Mouse (Mus musculus) CD4-positive, CD25-positive, alpha-beta regulatory T cell, adult 4 months (primary cell): ENCODE data around the gene Wdr5. TPM values are rescaled to one million over a fixed set of nuclear protein-coding genes. Genes with fewer than 3 reads are reported as not detected.

Source experiments
- ATAC-seq: one replicate; pipeline ENCODE4 v1.8.0; 2017
- polyA plus RNA-seq, 2 experiments: library from polyadenylated mRNA; unstranded; fragments of 100-300 nt; shearing (Covaris generic); gene quantifications; one replicate each; pipeline ENCODE4 v1.2.1; 2017

Wdr5 gene
- polyA plus RNA-seq, result 10 to 100 TPM; 15.6 to 17.1 TPM

DNA sequence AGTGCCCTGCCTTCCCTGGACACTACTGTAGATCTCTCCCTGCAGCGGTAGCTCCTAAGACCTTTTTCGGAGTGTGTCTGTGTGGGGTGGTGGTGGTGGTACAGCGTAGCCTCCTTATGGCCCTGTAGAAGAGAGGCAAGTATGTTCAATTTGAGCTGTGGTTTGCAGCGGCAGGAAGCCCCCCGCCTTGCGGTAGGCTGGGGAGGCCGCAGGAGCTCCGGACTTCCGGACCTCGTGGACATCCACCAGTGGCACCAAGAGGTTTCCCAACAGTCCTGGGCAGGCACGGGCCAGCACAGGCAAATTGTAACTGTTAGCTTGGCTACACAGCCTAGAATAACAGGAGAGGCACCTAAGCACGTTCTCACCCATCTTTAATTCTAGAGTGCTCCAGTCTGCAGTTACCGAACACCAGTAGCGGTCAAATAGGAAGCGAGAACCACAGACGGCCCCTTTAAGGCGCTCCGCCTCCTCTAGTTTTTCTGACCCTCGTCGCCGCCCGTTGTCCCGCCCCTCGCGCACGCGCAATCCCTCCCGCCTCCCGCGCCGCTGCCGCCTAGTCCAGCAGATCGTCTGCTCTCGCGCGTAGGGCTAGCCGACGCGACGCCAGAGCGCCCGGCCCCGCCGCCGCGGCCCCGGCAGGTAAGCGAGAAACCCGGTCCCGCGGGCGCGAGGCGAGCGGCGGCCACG lies at the start of gene Wdr5:
TSS of gene Wdr5 (plus strand) at position 519 of the 690 bp plus-strand sequence.
- ATAC-seq, result peak; percentile 93

DNA sequence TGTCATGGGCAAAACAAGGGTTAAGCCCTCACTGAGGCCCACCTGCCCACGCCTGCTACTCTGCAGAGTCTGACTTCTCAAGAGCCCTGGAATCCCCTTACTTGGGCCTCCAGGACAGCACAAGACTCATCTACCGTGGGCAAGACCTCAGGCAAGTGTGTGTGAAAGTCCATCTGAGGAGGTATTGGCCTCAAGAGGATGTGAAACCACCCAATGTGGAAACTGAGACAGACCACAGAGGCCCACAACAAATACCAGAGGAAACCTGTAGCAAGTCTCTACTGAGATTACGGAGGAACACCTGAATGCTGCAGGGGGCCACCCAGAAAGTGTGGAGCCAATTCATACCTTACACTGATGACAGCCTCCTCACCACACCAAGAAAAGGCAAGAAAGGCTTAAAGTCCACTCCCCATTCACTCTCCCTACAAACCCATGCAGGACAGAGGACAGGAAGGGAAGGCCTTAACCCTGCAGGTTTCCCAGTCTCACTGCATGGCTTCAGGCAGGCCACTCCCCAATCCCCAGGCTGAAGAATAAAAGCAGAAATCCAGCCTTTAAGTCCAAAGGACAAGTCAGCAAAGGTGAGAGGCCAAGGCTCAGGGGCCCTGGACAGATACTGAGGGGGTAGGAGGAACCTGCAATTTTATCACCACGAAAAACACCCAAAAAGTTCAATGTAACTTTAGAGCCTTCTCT lies 45.5 kb upstream of the Wdr5 start:
- no peak for ATAC-seq

DNA sequence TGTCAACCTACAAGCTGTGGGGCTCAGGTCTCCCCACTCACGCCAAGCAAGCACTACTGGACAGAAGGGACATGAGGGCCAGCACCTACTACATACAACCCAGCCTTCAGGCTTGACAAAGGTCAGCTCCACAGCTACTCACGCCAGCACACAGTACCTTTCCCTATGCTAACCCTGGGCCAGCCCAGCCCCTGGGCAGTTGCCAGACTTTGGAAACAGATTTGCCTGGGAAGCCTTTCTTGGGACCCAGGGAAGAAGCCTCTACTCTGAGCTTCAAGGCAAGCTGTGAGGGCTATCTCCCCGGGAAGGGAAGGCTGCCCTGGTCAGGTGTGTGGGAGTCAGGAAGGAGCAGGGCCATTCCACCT lies 45.0 kb upstream of the Wdr5 start:
- ATAC-seq, result no peak

DNA sequence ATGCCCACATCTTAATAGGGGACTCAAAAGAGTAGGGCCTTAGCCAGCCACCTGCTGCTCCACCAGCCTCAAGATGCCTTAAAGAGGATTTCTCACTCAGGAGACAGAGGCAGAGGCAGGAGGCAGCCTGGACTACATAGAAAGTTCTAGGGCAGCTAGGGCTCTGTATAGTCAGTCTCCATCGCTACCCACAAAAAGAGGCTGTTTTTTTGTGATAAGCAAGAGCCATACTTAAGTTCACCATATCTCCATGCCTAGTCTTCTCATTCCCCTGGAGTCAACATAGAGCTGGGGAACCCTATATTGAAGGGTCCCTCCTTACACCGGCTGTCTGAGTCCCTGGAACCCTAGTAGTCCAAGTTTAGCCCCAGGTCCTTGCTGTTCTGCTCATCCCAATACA lies 44.4 kb upstream of the Wdr5 start:
- no peak for ATAC-seq

DNA sequence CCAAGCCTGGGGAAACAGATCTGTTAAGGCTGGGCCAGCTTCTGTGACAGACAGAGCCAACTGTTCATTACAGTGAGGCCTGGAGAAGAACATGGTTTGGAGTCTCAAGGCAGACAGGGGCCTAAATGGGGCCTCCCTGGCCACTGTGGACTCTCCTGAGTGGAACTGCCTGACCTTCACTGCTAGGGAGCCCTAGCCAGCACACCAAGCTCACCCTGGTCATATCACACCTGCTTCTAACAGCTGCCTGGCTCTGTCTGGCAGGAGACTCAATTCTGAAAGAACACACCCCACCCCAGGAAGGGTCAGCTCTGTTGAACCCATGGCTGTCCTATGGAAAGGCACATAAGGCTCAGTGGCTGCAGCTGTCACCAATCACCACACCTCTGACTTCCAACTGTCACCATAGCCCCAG lies 43.8 kb upstream of the Wdr5 start:
- ATAC-seq, result no peak

DNA sequence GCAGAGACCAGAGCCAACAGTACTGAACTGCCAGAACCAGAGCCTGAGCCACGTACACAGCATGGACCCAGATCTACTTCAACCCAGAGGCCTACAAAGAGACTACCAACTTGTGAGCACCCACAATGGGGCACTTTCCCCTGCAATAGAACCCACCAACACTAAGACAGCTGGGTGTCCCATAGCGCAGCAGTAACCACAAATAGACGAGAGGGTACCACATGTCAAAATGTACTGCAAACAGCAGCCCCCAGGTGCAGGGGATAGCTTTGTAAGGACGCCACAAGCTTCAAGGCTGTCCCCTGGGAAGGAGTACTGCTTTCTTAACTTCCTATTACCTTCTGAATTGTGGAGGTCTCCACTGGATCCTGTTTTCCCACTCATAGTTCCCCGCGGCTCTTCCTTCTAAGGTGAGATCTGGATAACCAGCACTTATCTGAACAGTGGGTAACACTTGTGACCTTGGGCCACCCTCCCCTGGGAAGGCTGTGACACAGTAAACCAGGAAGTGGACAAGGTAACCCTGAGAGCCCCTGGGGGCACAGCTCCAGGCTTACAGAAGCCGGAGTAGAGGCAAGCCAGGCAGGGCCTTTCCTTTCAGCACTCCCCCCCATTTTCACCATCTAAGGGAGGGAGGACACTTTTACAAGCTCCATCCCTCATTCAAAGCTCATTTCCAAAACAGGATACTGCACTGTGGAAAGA lies 41.7 kb upstream of the Wdr5 start:
- no peak for ATAC-seq

DNA sequence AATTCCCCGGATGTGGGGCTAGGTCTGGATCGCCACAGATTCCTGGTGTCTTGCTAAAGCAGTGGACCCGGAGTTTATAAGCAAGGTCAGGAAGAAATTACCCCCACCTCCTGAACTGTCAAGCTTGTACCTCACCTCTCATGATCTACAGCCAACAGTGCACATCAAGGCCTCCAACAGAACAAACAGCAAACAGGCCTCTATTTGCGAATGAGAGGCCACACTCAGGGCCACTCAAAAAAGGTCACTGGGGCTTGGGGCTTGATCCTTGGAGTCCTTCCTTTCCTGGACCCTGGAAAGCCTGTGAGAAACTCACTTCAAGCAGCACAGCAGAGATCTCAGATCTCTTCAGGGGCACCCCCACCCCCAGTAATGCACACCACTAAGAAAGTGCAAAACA lies 41.0 kb upstream of the Wdr5 start:
- ATAC-seq, result no peak

DNA sequence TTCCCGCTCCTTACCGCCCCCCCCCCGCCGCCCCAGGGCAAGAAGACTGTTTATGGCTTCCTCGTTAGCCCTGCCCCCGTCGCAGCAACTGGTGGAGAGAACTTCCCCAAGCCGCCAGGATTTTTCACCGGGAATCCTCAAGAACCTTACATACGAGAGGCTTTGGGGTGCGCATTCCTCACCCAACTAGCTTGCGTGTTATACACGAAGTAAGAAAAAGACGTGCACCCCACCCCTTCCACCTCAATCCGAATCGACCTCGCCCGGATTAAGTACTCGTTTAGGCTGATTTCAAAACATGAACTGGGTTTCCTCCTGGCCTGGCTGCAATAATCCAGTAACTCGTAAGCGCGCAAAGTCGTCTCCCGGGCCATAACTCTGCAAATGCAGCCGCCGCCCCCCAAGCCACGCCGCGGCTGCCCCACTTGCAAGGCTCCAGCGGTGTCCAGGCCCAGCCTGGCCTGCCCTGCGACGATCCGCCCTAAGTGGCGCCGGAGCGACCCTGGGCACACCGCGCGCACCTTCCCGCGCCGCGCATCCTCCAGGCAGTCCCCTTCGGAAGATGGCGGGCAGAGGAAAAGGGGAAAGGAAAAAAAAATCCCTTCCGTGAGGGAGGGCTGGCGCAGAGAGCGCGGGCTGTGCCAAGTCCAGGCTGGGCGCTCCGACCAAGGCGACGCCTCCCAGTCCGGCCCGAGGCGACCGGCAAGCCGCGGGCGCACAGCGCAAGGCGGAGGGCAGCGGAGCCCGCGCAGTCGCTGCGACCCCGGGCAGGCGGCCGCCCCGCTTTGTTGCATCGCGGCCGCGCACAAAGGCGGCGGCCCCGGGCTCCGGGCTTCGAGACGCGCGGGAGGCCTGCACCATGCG lies 40.1 kb upstream of the Wdr5 start:
- ATAC-seq, result peak; percentile 15

DNA sequence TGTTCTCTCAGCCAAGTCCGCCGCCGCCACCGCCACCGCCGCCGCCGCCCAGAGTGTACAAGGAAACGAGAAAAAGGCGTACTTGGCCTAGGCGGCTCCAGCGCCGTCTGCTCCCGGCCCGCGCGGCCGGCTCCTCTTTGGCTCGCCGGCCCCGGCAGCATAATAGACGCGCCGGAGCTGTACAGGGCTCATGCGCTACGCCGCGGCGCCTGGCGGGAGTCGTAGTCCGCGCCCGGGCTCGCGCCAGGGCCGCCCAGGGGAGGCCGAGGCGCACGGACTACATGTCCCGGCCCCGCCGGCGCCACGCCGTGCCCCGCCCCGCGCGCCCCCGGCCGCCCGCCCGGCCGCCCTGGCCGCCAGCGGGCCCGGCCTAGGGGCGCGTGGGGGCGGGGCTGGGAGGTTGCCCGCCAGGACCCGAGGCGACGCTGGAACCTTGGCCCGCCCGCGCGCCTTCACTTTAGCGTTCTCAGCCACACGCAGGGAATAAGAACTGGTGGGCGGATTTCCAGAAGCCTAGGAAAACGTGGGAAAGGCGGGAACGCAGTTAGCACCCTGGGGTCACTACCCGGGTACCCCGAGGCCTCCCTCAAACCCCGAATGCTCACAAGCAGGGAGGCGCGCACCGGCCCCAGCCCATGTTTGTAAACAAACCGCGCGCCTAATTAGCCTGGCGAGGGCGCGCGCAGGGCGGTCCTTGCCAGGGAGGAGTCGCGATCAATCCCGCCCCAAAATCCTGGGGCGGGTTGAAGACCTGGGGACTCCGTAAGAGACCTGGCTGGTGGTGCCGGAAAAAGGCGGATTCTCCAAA lies 39.3 kb upstream of the Wdr5 start:
- peak; percentile 89 for ATAC-seq

DNA sequence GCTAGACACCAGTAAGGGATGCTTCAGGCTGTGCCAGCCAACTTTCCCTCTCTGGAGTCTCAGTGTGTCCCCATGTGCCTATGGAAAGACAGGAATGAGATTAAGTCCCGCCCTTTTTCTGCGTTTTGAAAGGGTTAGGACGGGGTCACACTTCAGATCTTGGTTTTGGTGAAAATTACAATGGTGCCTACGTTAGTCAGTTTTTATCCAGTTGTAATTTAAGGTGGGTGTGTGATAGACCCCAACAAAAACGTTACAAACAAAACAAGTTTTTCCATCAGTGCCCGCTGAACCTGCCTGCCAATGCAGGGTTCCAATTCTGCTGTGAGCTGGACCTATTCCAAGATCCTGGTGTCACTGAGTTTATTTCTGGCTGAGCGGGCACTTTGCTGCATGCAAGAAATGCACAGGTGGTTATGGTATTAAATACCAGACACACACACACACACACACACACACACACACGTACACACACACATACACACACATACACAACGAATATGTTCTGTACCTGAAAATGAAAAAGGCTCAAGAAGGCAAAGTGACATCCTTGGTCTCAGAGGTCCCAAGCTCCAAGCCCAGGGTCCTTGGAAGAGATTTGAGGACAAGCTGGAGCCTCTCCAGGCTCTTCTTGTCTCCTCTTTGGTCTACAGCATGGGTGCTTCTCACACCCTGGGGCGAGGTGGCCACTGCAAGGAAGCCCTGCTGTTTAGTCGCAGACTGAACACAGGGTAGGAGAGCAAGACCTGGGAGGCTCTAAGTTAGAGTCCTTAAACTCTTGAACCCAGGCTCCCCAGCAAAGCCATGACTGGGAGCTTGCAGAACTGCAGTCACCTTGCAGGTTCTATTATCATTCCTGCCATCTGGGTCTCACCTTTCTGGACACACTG lies 38.4 kb upstream of the Wdr5 start:
- ATAC-seq, result no peak

DNA sequence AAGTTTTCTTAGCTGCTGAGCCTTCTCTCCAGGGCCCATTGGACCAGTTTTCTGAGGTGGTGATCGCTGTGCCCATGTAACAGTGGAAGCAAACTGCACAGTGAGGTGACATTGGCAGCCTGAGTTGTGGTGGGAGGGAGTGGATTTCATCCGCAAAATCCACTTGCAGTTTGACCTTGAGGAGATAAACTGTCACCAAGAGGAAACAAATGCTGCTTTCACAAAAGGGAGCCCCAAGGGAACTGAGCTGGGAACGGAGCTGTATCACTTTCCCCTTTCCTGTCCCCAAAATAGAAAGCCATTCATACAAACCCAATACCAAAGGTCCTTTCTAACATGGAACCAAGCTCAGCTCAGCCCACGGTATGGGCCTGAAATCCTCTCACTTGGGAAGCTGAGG lies 35.1 kb upstream of the Wdr5 start:
- no peak for ATAC-seq

DNA sequence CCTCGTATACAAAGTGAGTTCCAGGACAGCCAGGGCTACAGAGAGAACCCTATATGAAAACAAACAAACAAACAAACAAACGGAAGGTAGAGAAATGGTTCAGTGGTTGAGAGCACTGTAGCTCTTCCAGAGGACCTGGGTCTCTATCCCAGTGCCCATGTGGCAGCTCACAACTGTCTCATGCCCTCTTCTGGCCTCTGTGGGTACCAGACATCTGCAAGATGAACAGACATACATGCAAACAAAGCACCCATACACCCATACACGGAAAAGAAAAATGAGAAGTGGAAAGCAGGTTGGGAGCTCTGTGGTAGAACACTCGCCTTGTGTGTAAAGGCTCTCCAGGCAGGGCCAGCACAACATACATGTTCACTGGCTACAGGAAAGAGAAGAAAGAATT lies 34.6 kb upstream of the Wdr5 start:
- no peak for ATAC-seq

DNA sequence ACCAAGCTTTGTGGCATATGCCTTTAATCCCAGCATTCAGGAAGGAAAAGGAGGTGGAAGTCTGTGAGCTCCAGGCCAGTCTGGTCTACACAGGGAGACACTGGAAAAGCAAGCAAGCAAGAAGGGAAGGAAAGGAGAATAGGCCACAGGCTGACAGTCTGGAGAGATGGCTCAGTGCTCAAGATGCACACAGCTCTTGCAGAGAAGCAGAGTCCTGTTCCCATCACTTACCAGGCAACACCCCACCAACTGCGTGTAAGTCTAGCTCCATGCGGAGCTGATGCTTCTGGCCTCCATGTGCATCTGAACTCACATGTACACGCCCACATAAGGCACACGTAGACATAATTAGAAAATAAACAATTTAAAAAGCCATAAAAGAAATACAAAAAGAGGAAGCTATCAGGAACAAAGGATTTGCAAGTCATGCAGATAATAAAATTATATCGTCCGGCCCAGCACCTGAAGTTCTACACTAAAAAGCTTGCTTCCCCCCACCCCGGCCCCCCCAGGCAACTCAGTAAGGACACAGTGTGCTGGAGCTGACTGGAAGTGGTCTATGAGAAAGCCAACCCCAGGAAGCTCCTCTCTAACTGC lies 32.6 kb upstream of the Wdr5 start:
- ATAC-seq, result no peak

DNA sequence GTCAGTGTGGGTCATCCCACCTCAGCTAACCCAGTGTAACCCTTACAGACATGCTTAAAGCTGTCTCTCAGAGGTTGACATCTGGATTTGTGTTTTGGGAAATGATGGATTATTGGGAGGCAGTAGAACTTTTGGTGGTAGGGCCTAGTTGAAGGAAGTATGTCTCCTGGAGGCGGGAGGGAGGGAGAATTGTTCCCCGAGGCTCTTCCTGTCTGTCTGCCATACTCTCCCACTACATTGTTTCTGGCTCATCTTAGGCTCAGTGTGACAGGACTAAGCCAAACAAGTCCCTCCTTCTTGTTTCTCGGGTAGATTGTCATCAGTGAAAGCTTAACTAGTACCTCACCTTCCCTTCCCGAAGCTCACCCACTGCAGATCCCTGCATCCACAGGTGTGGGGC lies 28.2 kb upstream of the Wdr5 start:
- no peak for ATAC-seq

DNA sequence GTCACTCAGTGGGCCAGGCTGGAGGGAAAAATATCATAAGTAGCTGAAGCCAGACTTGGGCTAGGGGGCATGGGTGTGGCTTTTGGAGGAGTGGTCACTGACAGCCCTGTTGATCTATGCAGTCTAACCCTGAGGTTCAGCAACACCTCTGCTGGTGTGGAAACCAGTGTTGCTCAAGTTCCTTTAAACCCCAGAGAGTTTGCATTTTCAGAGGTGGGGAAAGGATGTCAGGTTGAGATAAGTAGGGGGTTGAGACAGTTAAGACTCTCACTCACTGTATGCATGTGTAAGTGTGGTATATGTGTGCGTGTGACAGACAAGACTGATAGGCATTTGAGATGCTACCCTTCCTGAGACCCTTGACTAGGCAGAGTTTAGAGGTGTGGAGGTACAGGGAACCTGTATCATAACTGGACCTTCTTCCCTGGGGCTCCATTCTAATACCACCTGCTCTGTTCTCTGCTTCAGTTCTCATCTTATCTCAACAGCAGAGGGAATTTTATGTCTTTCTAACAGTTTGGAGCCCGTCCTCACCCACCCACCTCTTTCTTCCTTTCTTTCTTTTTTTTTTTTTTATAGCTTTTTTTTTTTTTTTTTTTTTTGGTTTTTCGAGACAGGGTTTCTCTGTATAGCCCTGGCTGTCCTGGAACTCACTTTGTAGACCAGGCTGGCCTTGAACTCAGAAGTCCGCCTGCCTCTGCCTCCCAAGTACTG lies 27.5 kb upstream of the Wdr5 start:
- no peak for ATAC-seq

DNA sequence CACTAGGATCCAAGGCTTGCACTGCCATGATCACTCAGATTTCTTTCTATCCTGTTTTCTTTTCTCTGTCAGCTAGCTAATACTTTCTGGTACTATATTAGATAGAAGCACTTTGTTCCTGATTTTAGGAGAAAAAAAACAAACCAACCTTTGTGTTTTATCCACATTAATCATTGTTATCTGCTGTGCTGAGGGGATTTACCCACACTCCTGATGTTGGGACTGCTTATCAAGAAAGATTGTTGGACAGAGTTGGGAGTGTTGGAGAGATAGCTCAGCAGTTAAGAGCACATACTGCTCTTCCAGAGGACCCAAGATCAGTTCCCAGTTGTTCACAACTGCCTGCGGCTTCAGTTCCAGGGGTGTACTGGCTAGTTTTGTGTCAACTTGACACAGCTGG lies 26.6 kb upstream of the Wdr5 start:
- no peak for ATAC-seq

DNA sequence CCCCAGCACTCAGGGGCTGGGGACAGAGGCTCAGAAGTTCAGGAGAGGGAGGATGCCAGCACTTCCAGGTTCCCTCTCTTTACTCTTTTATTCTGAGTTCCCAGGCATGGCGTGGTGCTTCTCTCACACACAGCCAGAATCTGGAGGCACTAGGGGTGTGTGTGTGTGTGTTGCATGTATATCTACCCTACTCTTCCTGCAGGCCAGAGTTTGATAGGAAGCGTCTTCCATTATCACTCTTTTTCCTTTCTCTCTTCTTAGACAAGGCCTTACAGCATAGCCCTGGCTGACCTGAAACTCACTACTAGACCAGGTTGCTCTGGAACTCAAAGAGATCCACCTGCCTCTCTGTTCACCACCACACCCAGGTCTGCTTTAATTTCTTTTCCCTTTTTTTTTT lies 24.0 kb upstream of the Wdr5 start:
- ATAC-seq, result no peak

DNA sequence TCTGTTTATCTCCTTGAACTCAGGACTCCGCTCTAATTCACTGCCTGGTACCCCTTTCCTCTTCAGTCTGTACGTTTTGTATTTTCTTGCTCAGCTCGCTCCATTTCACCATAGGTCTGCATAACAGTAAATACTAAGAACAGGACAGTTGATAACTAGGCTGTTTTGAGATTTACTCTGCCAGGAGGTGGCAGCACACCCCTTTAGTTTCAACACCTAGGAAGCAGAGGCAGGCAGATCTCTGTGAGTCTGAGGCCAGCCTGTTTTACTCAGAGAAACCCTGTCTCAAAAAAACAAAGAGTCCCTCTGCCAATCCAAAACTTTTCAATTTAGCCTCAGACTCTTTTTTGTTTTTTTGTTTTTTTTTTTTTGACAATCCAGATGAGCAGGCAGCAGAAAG lies 21.0 kb upstream of the Wdr5 start:
- ATAC-seq, result no peak

DNA sequence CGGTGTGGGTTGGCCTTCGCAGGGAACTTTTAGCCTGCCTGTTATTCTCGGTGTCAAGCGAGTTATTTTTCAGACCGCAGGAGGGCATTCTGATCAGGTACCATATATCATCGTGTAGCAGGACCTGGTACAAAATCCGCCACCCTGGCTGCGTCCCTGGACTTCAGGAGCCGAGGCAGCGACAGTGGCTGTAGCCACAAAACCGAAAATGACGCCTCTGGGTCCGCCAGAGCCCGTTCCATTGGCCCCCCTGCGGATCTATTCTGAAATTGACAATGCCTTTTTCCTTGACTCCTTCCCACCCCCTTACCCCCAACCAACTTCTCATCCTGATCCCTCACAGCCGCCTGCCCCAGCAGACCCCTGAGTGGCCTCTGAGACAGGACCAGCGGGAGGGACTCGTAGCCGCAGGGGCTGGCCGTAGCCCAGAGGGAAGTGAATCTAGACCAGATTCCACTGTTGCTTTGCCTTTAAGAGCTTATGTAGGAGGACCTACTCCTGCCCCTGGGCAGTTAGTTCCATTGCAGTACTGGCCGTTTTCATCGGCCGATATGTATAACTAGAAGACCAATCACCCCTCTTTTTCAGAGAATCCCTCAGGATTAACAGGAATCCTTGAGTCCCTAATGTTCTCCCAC lies 18.4 kb upstream of the Wdr5 start:
- ATAC-seq, result no peak
